Mouse (Mus musculus) heart, embryonic 14.5 days (tissue): ENCODE results near the gene Erbb2. TPM values are rescaled to one million over a fixed set of nuclear protein-coding genes. Genes with fewer than 3 reads are reported as not detected.
A peak's percentile ranks its signal among the peaks of the same experiment; 100 is the strongest.

Experiments
- ATAC-seq: fragments of 200-750 bp; cut with Nextera tagmentation; 2 replicates; pipeline ENCODE4 v1.8.0; 2017; ENCODE audit warnings: low read depth, moderate TSS enrichment; ENCODE audit not compliant: insufficient number of reproducible peaks, insufficient read depth, low FRiP score
- H3K27ac ChIP-seq, 2 experiments: fragments of 200-500 bp in 1 of 2; fragments of 300-500 bp in 1 of 2; sonication (generic) in 1 of 2; replicated peaks in 1 of 2; 2 replicates each; pipeline ENCODE4 v1.5.1; 2012 to 2014; ENCODE audit warnings: low read depth in 2 of 2, low read length in 2 of 2, control low read depth in 1 of 2, mild to moderate bottlenecking in 1 of 2, mixed read lengths in 1 of 2; ENCODE audit not compliant: control insufficient read depth in 1 of 2, insufficient read depth in 1 of 2
- H3K27me3 ChIP-seq: fragments of 300-500 bp; sonication (generic); 2 replicates; pipeline ENCODE4 v1.6.1; 2014; ENCODE audit warnings: mild to moderate bottlenecking, low read length, control low read depth; ENCODE audit not compliant: control insufficient read depth, insufficient read depth
- H3K36me3 ChIP-seq: fragments of 300-500 bp; sonication (generic); 2 replicates; pipeline ENCODE4 v1.6.1; 2014; ENCODE audit warnings: mild to moderate bottlenecking, control low read depth, low read length, mixed read lengths; ENCODE audit not compliant: control insufficient read depth, insufficient read depth
- H3K4me1 ChIP-seq, 2 experiments: fragments of 200-500 bp in 1 of 2; fragments of 300-500 bp in 1 of 2; sonication (generic) in 1 of 2; 2 replicates each; pipeline ENCODE4 v1.6.1; 2012 to 2014; ENCODE audit warnings: low read length in 2 of 2, control low read depth in 1 of 2, mixed read lengths in 1 of 2; ENCODE audit not compliant: control insufficient read depth in 2 of 2, insufficient read depth in 2 of 2
- H3K4me2 ChIP-seq: fragments of 300-500 bp; sonication (generic); 2 replicates; pipeline ENCODE4 v1.6.1; 2014; ENCODE audit warnings: mild to moderate bottlenecking, low read length
- H3K4me3 ChIP-seq, 2 experiments: fragments of 200-500 bp in 1 of 2; fragments of 300-500 bp in 1 of 2; sonication (generic) in 1 of 2; 2 replicates each; pipeline ENCODE4 v1.5.1; 2012 to 2014; ENCODE audit warnings: low read length in 2 of 2, mild to moderate bottlenecking in 2 of 2, control low read depth in 1 of 2, low read depth in 1 of 2, moderate library complexity in 1 of 2; ENCODE audit not compliant: control insufficient read depth in 1 of 2, insufficient read depth in 1 of 2
- H3K9ac ChIP-seq: fragments of 300-500 bp; sonication (generic); 2 replicates; pipeline ENCODE4 v1.6.1; 2014; ENCODE audit warnings: mild to moderate bottlenecking, low read length
- H3K9me3 ChIP-seq: fragments of 300-500 bp; sonication (generic); 2 replicates; pipeline ENCODE4 v1.6.1; 2016; ENCODE audit warnings: low read length, control low read depth; ENCODE audit not compliant: control insufficient read depth
- WGBS: fragments of 180-500 bp; shearing (Covaris S2); extraction: QIAGEN DNeasy Blood & Tissue Kit; methylation state at CpG from one replicate; pipeline ENCODE4 v1.1.7; 2014; 5-methylcytosine and 5-hydroxymethylcytosine counted together
- polyA plus RNA-seq: library from polyadenylated mRNA; unstranded; fragments of >200 nt; fragmentation: Nextera tagmentation; extraction: Ambion mirVana; gene quantifications from 2 replicates; pipeline ENCODE4 v1.2.1, GENCODE M21; 2014

Erbb2 gene
- polyA plus RNA-seq, 1 experiment from 2014 or later = 55.1 TPM

DNA sequence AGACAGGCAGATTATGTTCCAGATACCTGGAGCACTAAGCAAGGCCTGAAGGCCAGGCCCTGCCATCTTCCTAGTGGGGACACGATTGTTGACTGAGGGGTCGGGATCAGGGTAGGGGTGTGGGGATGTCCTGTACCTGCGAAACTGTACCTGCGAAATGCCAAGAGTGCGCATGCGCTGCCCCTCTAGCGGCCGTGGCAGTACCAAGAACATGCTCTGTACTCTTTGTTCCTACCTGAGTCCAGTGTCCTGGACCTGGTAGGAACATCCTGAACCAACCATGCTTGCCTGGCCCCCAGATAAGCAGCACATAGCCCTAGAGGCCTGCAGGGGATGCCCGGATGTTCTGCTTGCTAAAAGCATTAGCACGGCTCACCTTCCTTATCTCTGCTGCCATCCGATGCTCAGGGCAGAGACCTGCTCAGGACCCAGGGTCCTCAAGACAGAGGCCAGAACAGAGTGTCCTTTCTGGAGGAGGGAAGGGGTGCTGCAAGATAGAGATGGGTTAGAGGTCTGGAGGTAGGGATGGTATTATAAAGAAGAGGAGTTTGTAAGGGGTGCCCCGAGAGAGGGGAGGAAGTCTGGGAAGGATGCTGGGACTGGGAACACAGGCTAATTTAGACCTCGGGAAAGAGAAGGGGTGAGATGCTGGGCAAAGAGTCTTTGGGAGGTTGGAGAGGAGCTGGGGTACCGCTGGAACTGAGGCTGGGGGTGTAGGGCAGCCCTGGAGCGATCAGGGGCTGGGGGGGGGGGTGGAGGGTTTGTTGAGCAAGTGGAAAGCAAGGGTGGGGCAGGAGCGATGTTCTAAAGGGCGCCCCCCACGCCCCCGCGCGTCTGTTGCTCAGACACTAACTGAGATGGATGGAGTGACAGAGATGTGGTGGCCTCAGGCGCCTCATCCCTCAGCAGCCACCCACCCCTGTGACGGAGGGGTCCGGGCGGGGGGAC lies 26.4 kb upstream of the Erbb2 start, which contains the start of gene Pnmt:
Gene Pnmt, plus strand, starts transcription at position 813 of the 948 bp plus-strand sequence.
- Histone ChIP-seq H3K27me3 (peaks cover 12% of the 10 kb centered on the region; the same call in 1 of the 2 replicates), H3K9me3 (no peaks in the 10 kb centered on the region), H3K4me1 (peaks cover 42 to 66% of the 10 kb centered on the region in 2 experiments), H3K4me2 (peak within 1 kb of the TSS; percentile 73), H3K9ac (peak within 1 kb of the TSS; percentile 89), H3K36me3 (peaks cover 1% of the 10 kb centered on the region), H3K4me3 (0 out of 4 replicates have a peak within 1 kb of the TSS, but pooled peaks of 1 of the 2 experiments have one; percentile 53), H3K27ac (peak within 1 kb of the TSS in 1 of 2 experiments; percentile 91; a peak in 2 of 4 replicates)
- WGBS = 47% methylated on average over 25 of the region's 25 CpGs
- ATAC-seq = no peak

GRCm38 (mm10) chr11:98386596-98386995 lies 25.7 kb upstream of the Erbb2 start:
- Histone ChIP-seq H3K4me3 (no peak overlapping the region), H3K9ac (peak overlapping the region; percentile 89; the same call in 1 of the 2 replicates), H3K27me3 (peaks cover 12% of the 10 kb centered on the region; the same call in 1 of the 2 replicates), H3K4me2 (peak overlapping the region; percentile 73), H3K9me3 (no peaks in the 10 kb centered on the region), H3K36me3 (no peaks in the 10 kb centered on the region), H3K4me1 (peaks cover 45 to 72% of the 10 kb centered on the region in 2 experiments), H3K27ac (no peak overlapping the region)
- no peak for ATAC-seq
- WGBS = 16% methylated on average over 24 of the region's 24 CpGs

GRCm38 (mm10) chr11:98387056-98387577 lies 25.2 kb upstream of the Erbb2 start:
- Histone ChIP-seq H3K9me3 (no peaks in the 10 kb centered on the region), H3K36me3 (no peaks in the 10 kb centered on the region), H3K9ac (peak overlapping the region; percentile 25; the same call in 1 of the 2 replicates), H3K27ac (no peak overlapping the region), H3K4me1 (peaks cover 51 to 77% of the 10 kb centered on the region in 2 experiments), H3K4me3 (no peak overlapping the region), H3K27me3 (peaks cover 12% of the 10 kb centered on the region; the same call in 1 of the 2 replicates), H3K4me2 (no peak overlapping the region; the same call in 1 of the 2 replicates)
- 54% methylated on average over 14 of the region's 14 CpGs for WGBS
- no peak for ATAC-seq

DNA sequence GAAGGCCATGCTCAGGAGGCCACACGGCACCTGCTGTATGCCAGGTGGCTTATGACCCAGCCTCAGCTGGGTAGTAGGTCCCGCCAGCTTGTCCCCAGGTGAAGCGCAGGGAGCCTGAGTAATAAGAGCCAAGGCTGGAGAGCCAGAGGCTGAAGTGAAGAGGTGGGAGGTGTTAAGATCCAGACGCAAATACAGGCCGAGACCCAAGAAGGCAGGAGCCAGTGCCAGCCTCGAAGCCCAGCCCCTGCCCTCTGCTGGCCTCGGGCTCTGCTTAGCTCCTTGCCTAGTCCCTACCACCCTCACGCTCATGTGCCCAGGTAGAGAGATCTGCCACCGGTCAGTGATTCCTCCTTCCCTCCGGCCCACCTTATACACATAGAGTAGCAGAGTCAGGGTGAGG lies 24.0 kb upstream of the Erbb2 start:
- Histone ChIP-seq H3K27me3 (peaks cover 12% of the 10 kb centered on the region; the same call in 1 of the 2 replicates), H3K36me3 (no peaks in the 10 kb centered on the region), H3K4me3 (no peak overlapping the region), H3K9me3 (no peaks in the 10 kb centered on the region), H3K4me2 (no peak overlapping the region), H3K9ac (no peak overlapping the region), H3K27ac (no peak overlapping the region), H3K4me1 (peaks cover 57 to 84% of the 10 kb centered on the region in 2 experiments)
- 71% methylated on average over 10 of the region's 10 CpGs for WGBS
- ATAC-seq = no peak

GRCm38 (mm10) chr11:98389221-98389780 lies 23.0 kb upstream of the Erbb2 start:
- H3K9me3 ChIP-seq = no peaks in the 10 kb centered on the region
- H3K4me1 ChIP-seq = peaks cover 62 to 88% of the 10 kb centered on the region in 2 experiments
- H3K4me3 ChIP-seq = no peak overlapping the region
- peaks cover 12% of the 10 kb centered on the region; the same call in 1 of the 2 replicates for H3K27me3 ChIP-seq
- WGBS = 18% methylated on average over 9 of the region's 9 CpGs
- H3K4me2 ChIP-seq = no peak overlapping the region
- H3K27ac ChIP-seq = no peak overlapping the region
- H3K9ac ChIP-seq = peak overlapping the region; percentile 40; the same call in 1 of the 2 replicates
- ATAC-seq = no peak
- no peaks in the 10 kb centered on the region for H3K36me3 ChIP-seq

- H3K4me3 ChIP-seq = no peak overlapping the region
- H3K27ac ChIP-seq = no peak overlapping the region
- H3K4me1 ChIP-seq = peaks cover 60 to 85% of the 10 kb centered on the region in 2 experiments
- peaks cover 12% of the 10 kb centered on the region; the same call in 1 of the 2 replicates for H3K27me3 ChIP-seq
- 76% methylated on average over 12 of the region's 12 CpGs for WGBS
- no peaks in the 10 kb centered on the region for H3K36me3 ChIP-seq
- no peaks in the 10 kb centered on the region for H3K9me3 ChIP-seq
- no peak overlapping the region for H3K4me2 ChIP-seq
- 0 out of 2 replicates have a peak overlapping the region, but pooled peaks have one; percentile 21 for H3K9ac ChIP-seq
- no peak for ATAC-seq
Measured at GRCm38 (mm10) chr11:98390141-98390540, 22.1 kb upstream of the Erbb2 start.

GRCm38 (mm10) chr11:98392034-98392433 lies 20.2 kb upstream of the Erbb2 start:
- no peaks in the 10 kb centered on the region for H3K36me3 ChIP-seq
- peak overlapping the region; percentile 41; the same call in 1 of the 2 replicates for H3K4me2 ChIP-seq
- no peaks in the 10 kb centered on the region for H3K9me3 ChIP-seq
- H3K9ac ChIP-seq = peak overlapping the region; percentile 64; the same call in 1 of the 2 replicates
- H3K27ac ChIP-seq = peak overlapping the region; percentile 88 to 99
- 8% methylated on average over 7 of the region's 8 CpGs for WGBS
- no peak overlapping the region for H3K4me3 ChIP-seq
- peaks cover 56 to 73% of the 10 kb centered on the region in 2 experiments for H3K4me1 ChIP-seq
- H3K27me3 ChIP-seq = peaks cover 9% of the 10 kb centered on the region; the same call in 1 of the 2 replicates
- ATAC-seq = no peak
